Mouse (Mus musculus): ENCODE results near the gene A3galt2. TPM values are rescaled to one million over a fixed set of nuclear protein-coding genes. Genes with fewer than 3 reads are reported as not detected.
A peak's percentile ranks its signal among the peaks of the same experiment; 100 is the strongest.

Gene A3galt2
- polyA plus RNA-seq, 2 experiments = 0.04 to 0.06 TPM

GRCm38 (mm10) chr4:128732794-128733193 is 22.4 kb upstream of the A3galt2 start:
- no peak for DNase-seq (ENCODE audit: low read depth in 3 of 3, low spot score in 3 of 3)
- no peak overlapping the region for H3K9ac ChIP-seq (replicated peaks)
- H3K27me3 ChIP-seq (ENCODE audit: control insufficient read depth, insufficient read depth, low read length) = no peaks in the 10 kb centered on the region
- no peak overlapping the region for H3K27ac ChIP-seq
- peaks cover 5% of the 10 kb centered on the region for H3K36me3 ChIP-seq (replicated peaks; ENCODE audit: control insufficient read depth, insufficient read depth, low read depth)
- ATAC-seq (ENCODE audit: insufficient read depth) = no peak
- no peak overlapping the region for H3K4me2 ChIP-seq (ENCODE audit: low read depth)
- 57% methylated on average over 5 of the region's 5 CpGs for WGBS (ENCODE audit: insufficient replicate concordance)
- no peak for TF ChIP-seq EP300 (IDR thresholded peaks at IDR 0.05; ENCODE audit: low read depth)
- TF ChIP-seq CTCF (IDR thresholded peaks at IDR 0.05; ENCODE audit: low read depth) = no peak
- no peaks in the 10 kb centered on the region for H3K9me3 ChIP-seq (ENCODE audit: control insufficient read depth, low read length)
- H3K4me3 ChIP-seq (ENCODE audit: insufficient read depth in 1 of 2, low read depth in 2 of 2, low read length in 2 of 2) = no peak overlapping the region
- peaks cover 15 to 27% of the 10 kb centered on the region in 2 experiments for H3K4me1 ChIP-seq (replicated peaks; ENCODE audit: control insufficient read depth in 2 of 2, insufficient read depth in 2 of 2, low read length in 1 of 2)

GRCm38 (mm10) chr4:128733496-128733895 is 21.7 kb upstream of the A3galt2 start:
- Histone ChIP-seq H3K4me1 (replicated peaks; ENCODE audit: control insufficient read depth in 2 of 2, insufficient read depth in 2 of 2, low read length in 1 of 2) (peaks cover 15 to 27% of the 10 kb centered on the region in 2 experiments), H3K27me3 (ENCODE audit: control insufficient read depth, insufficient read depth, low read length) (no peaks in the 10 kb centered on the region), H3K4me2 (ENCODE audit: low read depth) (no peak overlapping the region), H3K4me3 (ENCODE audit: insufficient read depth in 1 of 2, low read depth in 2 of 2, low read length in 2 of 2) (no peak overlapping the region), H3K9ac (replicated peaks) (no peak overlapping the region), H3K9me3 (ENCODE audit: control insufficient read depth, low read length) (no peaks in the 10 kb centered on the region), H3K36me3 (replicated peaks; ENCODE audit: control insufficient read depth, insufficient read depth, low read depth) (peaks cover 5% of the 10 kb centered on the region), H3K27ac (no peak overlapping the region)
- TF ChIP-seq CTCF (IDR thresholded peaks at IDR 0.05; ENCODE audit: low read depth) (no peak), EP300 (IDR thresholded peaks at IDR 0.05; ENCODE audit: low read depth) (no peak)
- ATAC-seq (ENCODE audit: insufficient read depth) (no peak), DNase-seq (ENCODE audit: low read depth in 3 of 3, low spot score in 3 of 3) (no peak)
- 50% methylated on average over 6 of the region's 6 CpGs for WGBS (ENCODE audit: insufficient replicate concordance)

DNA sequence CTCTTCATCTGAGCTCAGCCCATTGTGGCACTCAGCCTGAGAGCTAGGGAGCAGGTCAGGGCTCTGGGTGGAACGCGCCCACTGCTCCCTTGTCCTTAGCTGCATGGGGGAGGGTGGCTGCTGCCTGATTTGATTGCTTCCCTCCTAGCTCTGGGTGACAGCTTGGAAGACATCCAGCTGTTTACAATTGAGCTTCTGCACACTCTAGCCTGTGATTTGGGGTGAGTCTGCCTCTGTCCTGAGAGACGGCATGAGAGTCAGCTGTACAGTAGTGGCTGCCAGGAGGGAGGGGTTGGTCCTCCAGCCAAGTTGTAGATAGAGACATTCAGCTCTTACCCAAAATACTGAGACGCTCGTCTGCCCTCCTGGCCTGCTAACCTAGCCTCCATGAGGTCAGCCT is 20.9 kb upstream of the A3galt2 start:
- no peak for DNase-seq (ENCODE audit: low read depth in 3 of 3, low spot score in 3 of 3)
- Histone ChIP-seq H3K4me2 (ENCODE audit: low read depth) (no peak overlapping the region), H3K4me1 (replicated peaks; ENCODE audit: control insufficient read depth in 2 of 2, insufficient read depth in 2 of 2, low read length in 1 of 2) (peaks cover 9 to 20% of the 10 kb centered on the region in 2 experiments), H3K27me3 (ENCODE audit: control insufficient read depth, insufficient read depth, low read length) (no peaks in the 10 kb centered on the region), H3K27ac (no peak overlapping the region), H3K9me3 (ENCODE audit: control insufficient read depth, low read length) (no peaks in the 10 kb centered on the region), H3K9ac (replicated peaks) (no peak overlapping the region), H3K4me3 (ENCODE audit: insufficient read depth in 1 of 2, low read depth in 2 of 2, low read length in 2 of 2) (no peak overlapping the region), H3K36me3 (replicated peaks; ENCODE audit: control insufficient read depth, insufficient read depth, low read depth) (peaks cover 5% of the 10 kb centered on the region)
- peak; percentile 56; the same call in 1 of the 2 replicates for ATAC-seq (ENCODE audit: insufficient read depth)
- TF ChIP-seq CTCF (IDR thresholded peaks at IDR 0.05; ENCODE audit: low read depth) = no peak
- no peak for TF ChIP-seq EP300 (IDR thresholded peaks at IDR 0.05; ENCODE audit: low read depth)
- 59% methylated on average over 5 of the region's 5 CpGs for WGBS (ENCODE audit: insufficient replicate concordance)

- DNase-seq (ENCODE audit: low read depth in 3 of 3, low spot score in 3 of 3) = no peak
- Histone ChIP-seq H3K9me3 (ENCODE audit: control insufficient read depth, low read length) (no peaks in the 10 kb centered on the region), H3K27me3 (ENCODE audit: control insufficient read depth, insufficient read depth, low read length) (no peaks in the 10 kb centered on the region), H3K36me3 (replicated peaks; ENCODE audit: control insufficient read depth, insufficient read depth, low read depth) (peaks cover 5% of the 10 kb centered on the region), H3K4me2 (ENCODE audit: low read depth) (no peak overlapping the region), H3K4me3 (ENCODE audit: insufficient read depth in 1 of 2, low read depth in 2 of 2, low read length in 2 of 2) (no peak overlapping the region), H3K4me1 (replicated peaks; ENCODE audit: control insufficient read depth in 2 of 2, insufficient read depth in 2 of 2, low read length in 1 of 2) (peaks cover 3 to 12% of the 10 kb centered on the region in 2 experiments), H3K9ac (replicated peaks) (no peak overlapping the region), H3K27ac (no peak overlapping the region)
- TF ChIP-seq CTCF (IDR thresholded peaks at IDR 0.05; ENCODE audit: low read depth) (no peak), EP300 (IDR thresholded peaks at IDR 0.05; ENCODE audit: low read depth) (no peak)
- WGBS (ENCODE audit: insufficient replicate concordance) = 70% methylated on average over 18 of the region's 18 CpGs
- ATAC-seq (ENCODE audit: insufficient read depth) = no peak
These were observed 20.2 kb upstream of the A3galt2 start for GRCm38 (mm10) chr4:128734721-128735671.

GRCm38 (mm10) chr4:128737137-128737589 is 18.0 kb upstream of the A3galt2 start:
- H3K9ac ChIP-seq (replicated peaks) = no peak overlapping the region
- no peaks in the 10 kb centered on the region for H3K9me3 ChIP-seq (ENCODE audit: control insufficient read depth, low read length)
- H3K4me1 ChIP-seq (replicated peaks; ENCODE audit: control insufficient read depth in 2 of 2, insufficient read depth in 2 of 2, low read length in 1 of 2) = peaks cover 3 to 9% of the 10 kb centered on the region in 2 experiments
- H3K36me3 ChIP-seq (replicated peaks; ENCODE audit: control insufficient read depth, insufficient read depth, low read depth) = peaks cover 3% of the 10 kb centered on the region; the same call in 1 of the 2 replicates
- H3K27ac ChIP-seq = no peak overlapping the region
- no peak overlapping the region for H3K4me2 ChIP-seq (ENCODE audit: low read depth)
- no peaks in the 10 kb centered on the region for H3K27me3 ChIP-seq (ENCODE audit: control insufficient read depth, insufficient read depth, low read length)
- DNase-seq (ENCODE audit: low read depth in 3 of 3, low spot score in 3 of 3) (no peak), ATAC-seq (ENCODE audit: insufficient read depth) (no peak)
- 82% methylated on average over 6 of the region's 6 CpGs for WGBS (ENCODE audit: insufficient replicate concordance)
- no peak for TF ChIP-seq CTCF (IDR thresholded peaks at IDR 0.05; ENCODE audit: low read depth)
- no peak for TF ChIP-seq EP300 (IDR thresholded peaks at IDR 0.05; ENCODE audit: low read depth)
- no peak overlapping the region for H3K4me3 ChIP-seq (ENCODE audit: insufficient read depth in 1 of 2, low read depth in 2 of 2, low read length in 2 of 2)
